Mouse (Mus musculus) MEL (cell line): Measurements from ENCODE around the gene Nphp4. TPM values are rescaled to one million over a fixed set of nuclear protein-coding genes. Genes with fewer than 3 reads are reported as not detected.

Experiments
- DNase-seq: peaks from one replicate; pipeline ENCODE4 v3.0.0; 2011; ENCODE audit warnings: low read depth, low spot score
- H3K27ac ChIP-seq: 2 replicates; pipeline ENCODE4 v1.5.1; 2012; ENCODE audit warnings: low read depth, mild to moderate bottlenecking, control low read depth, low read length, moderate library complexity; ENCODE audit not compliant: control insufficient read depth
- H3K27me3 ChIP-seq, 2 experiments: fragments of 150-350 bp in 1 of 2; sonication (generic) in 1 of 2; 2 replicates each; pipeline ENCODE4 v1.6.1; 2012; ENCODE audit warnings: low read length in 2 of 2, mild to moderate bottlenecking in 2 of 2, improper control_type of control experiment in 1 of 2, moderate library complexity in 1 of 2; ENCODE audit not compliant: insufficient read depth in 2 of 2, control insufficient read depth in 1 of 2
- H3K36me3 ChIP-seq, 2 experiments: 2 replicates each; pipeline ENCODE4 v1.6.1; 2012 to 2014; ENCODE audit warnings: low read length in 2 of 2, improper control_type of control experiment in 1 of 2, inconsistent platforms in 1 of 2, mild to moderate bottlenecking in 1 of 2; ENCODE audit not compliant: insufficient read depth in 2 of 2, control insufficient read depth in 1 of 2
- H3K4me1 ChIP-seq, 2 experiments: fragments of 150-350 bp in 1 of 2; sonication (generic) in 1 of 2; 2 replicates each; pipeline ENCODE4 v1.6.1; 2012; ENCODE audit warnings: low read length in 2 of 2, improper control_type of control experiment in 1 of 2, mild to moderate bottlenecking in 1 of 2; ENCODE audit not compliant: insufficient read depth in 2 of 2, control insufficient read depth in 1 of 2
- H3K4me3 ChIP-seq, 2 experiments: fragments of 150-350 bp in 1 of 2; sonication (generic) in 1 of 2; 2 replicates each; pipeline ENCODE4 v1.5.1; 2012; ENCODE audit warnings: low read depth in 2 of 2, low read length in 2 of 2, mild to moderate bottlenecking in 2 of 2, moderate library complexity in 2 of 2, control low read depth in 1 of 2, improper control_type of control experiment in 1 of 2; ENCODE audit not compliant: control insufficient read depth in 1 of 2, insufficient read depth in 1 of 2
- H3K79me2 ChIP-seq: 2 replicates; pipeline ENCODE4 v1.6.1; 2012; ENCODE audit warnings: mild to moderate bottlenecking, low read length, moderate library complexity; ENCODE audit not compliant: control insufficient read depth, poor library complexity, insufficient read depth
- H3K9ac ChIP-seq: 2 replicates; pipeline ENCODE4 v1.6.1; 2012; ENCODE audit warnings: low read depth, mild to moderate bottlenecking, control low read depth, low read length, moderate library complexity; ENCODE audit not compliant: control insufficient read depth, poor library complexity, severe bottlenecking
- H3K9me3 ChIP-seq: fragments of 150-350 bp; sonication (generic); replicated peaks from 2 replicates; pipeline ENCODE4 v1.6.1; 2012; ENCODE audit warnings: mild to moderate bottlenecking, low read length, improper control_type of control experiment, moderate library complexity; ENCODE audit not compliant: insufficient read depth
- BHLHE40 ChIP-seq: IDR thresholded peaks from 2 replicates; pipeline ENCODE4 v1.6.1; 2012; ENCODE audit warnings: low read depth, mild to moderate bottlenecking, inconsistent platforms, low read length, improper control_type of control experiment, borderline replicate concordance
- CHD1 ChIP-seq: IDR thresholded peaks from 2 replicates; pipeline ENCODE4 v1.6.1; 2012; ENCODE audit warnings: low read depth, mild to moderate bottlenecking, inconsistent platforms, low read length, improper control_type of control experiment
- CHD2 ChIP-seq: IDR thresholded peaks from 2 replicates; pipeline ENCODE4 v1.6.1; 2011; ENCODE audit warnings: low read length, improper control_type of control experiment
- KAT2A ChIP-seq: conservative IDR thresholded peaks from 2 replicates; pipeline ENCODE4 v1.6.1; 2012; ENCODE audit warnings: low read depth, low read length, improper control_type of control experiment, inconsistent platforms
- MYC ChIP-seq: IDR thresholded peaks from 2 replicates; pipeline ENCODE4 v1.6.1; 2011; ENCODE audit warnings: low read depth, mild to moderate bottlenecking, low read length, improper control_type of control experiment, moderate library complexity
- NELFE ChIP-seq: IDR thresholded peaks from 2 replicates; pipeline ENCODE4 v1.6.1; 2011; ENCODE audit warnings: low read depth, low read length, improper control_type of control experiment
- NRF1 ChIP-seq: IDR thresholded peaks from 2 replicates; pipeline ENCODE4 v1.6.1; 2014; ENCODE audit warnings: low read depth, mild to moderate bottlenecking, inconsistent platforms, low read length, improper control_type of control experiment, moderate library complexity; ENCODE audit not compliant: poor library complexity, insufficient read depth, severe bottlenecking
- POLR2A ChIP-seq, 2 experiments: IDR thresholded peaks; 2 replicates each; pipeline ENCODE4 v1.6.1; 2011 to 2012; ENCODE audit warnings: low read length in 2 of 2, mild to moderate bottlenecking in 2 of 2, control low read depth in 1 of 2, improper control_type of control experiment in 1 of 2, low read depth in 1 of 2, moderate library complexity in 1 of 2; ENCODE audit not compliant: control insufficient read depth in 1 of 2, insufficient read depth in 1 of 2, poor library complexity in 1 of 2
- POLR2AphosphoS2 ChIP-seq: IDR thresholded peaks from 2 replicates; pipeline ENCODE4 v1.6.1; 2011; ENCODE audit warnings: low read length, improper control_type of control experiment
- POLR2AphosphoS5 ChIP-seq: IDR thresholded peaks from 2 replicates; pipeline ENCODE4 v1.6.1; 2012; ENCODE audit warnings: low read depth, borderline replicate concordance, mild to moderate bottlenecking, inconsistent platforms, low read length, moderate library complexity, mixed read lengths
- RAD21 ChIP-seq: IDR thresholded peaks from 2 replicates; pipeline ENCODE4 v1.6.1; 2011; ENCODE audit warnings: mild to moderate bottlenecking, low read depth, low read length, improper control_type of control experiment
- RCOR1 ChIP-seq: IDR thresholded peaks from 2 replicates; pipeline ENCODE4 v1.6.1; 2012; ENCODE audit warnings: low read depth, mild to moderate bottlenecking, inconsistent platforms, low read length, improper control_type of control experiment
- SIN3A ChIP-seq: IDR thresholded peaks from 2 replicates; pipeline ENCODE4 v1.6.1; 2012; ENCODE audit warnings: low read length, improper control_type of control experiment, inconsistent platforms
- SMC3 ChIP-seq: IDR thresholded peaks from 2 replicates; pipeline ENCODE4 v1.6.1; 2011; ENCODE audit warnings: low read depth, low read length, improper control_type of control experiment
- TAL1 ChIP-seq: IDR thresholded peaks from 2 replicates; pipeline ENCODE4 v1.6.1; 2012; ENCODE audit warnings: mild to moderate bottlenecking, inconsistent platforms, low read length, moderate library complexity, mixed read lengths
- TCF12 ChIP-seq: IDR thresholded peaks from 2 replicates; pipeline ENCODE4 v1.6.1; 2014; ENCODE audit warnings: low read depth, mild to moderate bottlenecking, inconsistent platforms, low read length, improper control_type of control experiment, moderate library complexity
- UBTF ChIP-seq: IDR thresholded peaks from 2 replicates; pipeline ENCODE4 v1.6.1; 2012; ENCODE audit warnings: low read depth, mild to moderate bottlenecking, inconsistent platforms, low read length, improper control_type of control experiment, moderate library complexity, borderline replicate concordance; ENCODE audit not compliant: insufficient read depth
- USF2 ChIP-seq, 2 experiments: IDR thresholded peaks; 2 replicates each; pipeline ENCODE4 v1.6.1; 2011 to 2012; ENCODE audit warnings: improper control_type of control experiment in 2 of 2, low read length in 2 of 2, borderline replicate concordance in 1 of 2, inconsistent platforms in 1 of 2, low read depth in 1 of 2, mild to moderate bottlenecking in 1 of 2; ENCODE audit not compliant: insufficient read depth in 1 of 2
- ZC3H11A ChIP-seq: IDR thresholded peaks from 2 replicates; pipeline ENCODE4 v1.6.1; 2012; ENCODE audit warnings: low read depth, mild to moderate bottlenecking, inconsistent platforms, low read length, improper control_type of control experiment
- ZNF384 ChIP-seq: IDR thresholded peaks from 2 replicates; pipeline ENCODE4 v1.6.1; 2012; ENCODE audit warnings: low read depth, mild to moderate bottlenecking, inconsistent platforms, low read length, improper control_type of control experiment
- polyA plus RNA-seq, 2 experiments: library from polyadenylated mRNA; stranded (reverse) in 1 of 2; unstranded in 1 of 2; fragments of >175 nt in 1 of 2; fragments of >200 nt in 1 of 2; gene quantifications; 2 replicates each; pipeline versions ENCODE4 v1.2.1 to v1.2.4; 2012; ENCODE audit warnings: low replicate concordance in 2 of 2, low read depth in 1 of 2; ENCODE audit not compliant: insufficient read length in 2 of 2, insufficient read depth in 1 of 2, missing spikeins in 1 of 2
- total RNA-seq: library from RNA; depleted of rRNA; stranded (reverse); fragments of 300-350 nt; gene quantifications from 2 replicates; pipeline ENCODE4 v1.2.3, GENCODE M21; 2012

Gene Nphp4
- total and polyA plus RNA-seq, 3 experiments: not detected

DNA sequence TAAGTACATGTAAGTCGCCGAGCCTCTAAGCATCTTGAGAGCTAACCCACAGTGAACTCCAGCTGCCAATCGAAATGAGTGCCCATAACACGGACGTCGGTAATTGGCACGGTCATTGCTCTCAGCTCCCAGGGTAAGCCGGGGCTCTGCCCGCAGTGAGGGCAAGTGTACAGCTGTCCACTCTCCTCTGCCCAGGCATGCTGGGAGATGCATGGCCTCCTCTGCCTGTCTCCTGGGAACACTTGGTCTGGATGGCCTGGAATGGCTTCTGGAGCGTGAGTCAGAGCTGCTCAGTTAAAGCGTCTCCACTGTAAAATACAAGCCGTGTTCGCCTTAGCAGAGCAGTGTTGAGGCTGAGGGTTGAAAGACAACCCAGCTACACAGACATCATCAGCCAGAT is 9.9 kb upstream of the Nphp4 start:
- Histone ChIP-seq H3K79me2 (no peaks in the 10 kb centered on the region), H3K36me3 (no peaks in the 10 kb centered on the region), H3K9me3 (no peaks in the 10 kb centered on the region), H3K27me3 (no peaks in the 10 kb centered on the region), H3K9ac (no peak overlapping the region), H3K27ac (no peak overlapping the region), H3K4me1 (no peaks in the 10 kb centered on the region), H3K4me3 (no peak overlapping the region)
- TF ChIP-seq KAT2A: no peak
- no peak for TF ChIP-seq POLR2AphosphoS5
- TF ChIP-seq POLR2AphosphoS2: no peak
- TF ChIP-seq USF2 (IDR thresholded peaks at IDR 0.05; ENCODE audit: borderline replicate concordance in 1 of 2, insufficient read depth in 1 of 2, low read depth in 1 of 2, low read length in 2 of 2): no peak
- no peak for TF ChIP-seq NELFE
- no peak for TF ChIP-seq UBTF
- TF ChIP-seq BHLHE40: no peak
- no peak for TF ChIP-seq ZC3H11A
- TF ChIP-seq SIN3A: no peak
- no peak for TF ChIP-seq CHD2
- TF ChIP-seq POLR2A (IDR thresholded peaks at IDR 0.05; ENCODE audit: control insufficient read depth in 1 of 2, insufficient read depth in 1 of 2, low read depth in 1 of 2, low read length in 2 of 2, poor library complexity in 1 of 2): no peak
- TF ChIP-seq MYC: no peak
- TF ChIP-seq SMC3: no peak
- no peak for TF ChIP-seq RCOR1
- no peak for TF ChIP-seq ZNF384
- no peak for DNase-seq

DNA sequence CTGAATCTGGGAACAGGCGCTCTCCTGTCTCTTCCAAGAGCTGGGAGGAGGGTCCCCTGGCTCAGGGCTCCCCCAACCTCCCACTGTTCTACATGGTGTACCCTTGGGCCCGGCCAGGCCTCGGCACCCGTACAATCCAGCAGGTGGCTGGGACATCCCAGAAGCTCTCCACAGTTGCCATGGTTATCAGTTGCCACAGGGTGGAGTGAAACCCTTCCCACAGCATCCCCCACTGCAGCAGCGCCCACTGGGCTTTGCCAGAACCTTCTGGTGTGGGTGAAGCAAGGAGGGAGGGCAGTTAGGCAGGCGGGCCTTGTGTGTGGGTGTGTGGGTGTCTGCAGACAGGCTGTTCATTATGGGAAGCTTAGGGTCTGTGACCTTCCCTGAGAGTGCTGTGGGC is 8.6 kb upstream of the Nphp4 start:
- no peaks in the 10 kb centered on the region for H3K27me3 ChIP-seq
- DNase-seq: no peak
- no peaks in the 10 kb centered on the region for H3K36me3 ChIP-seq
- H3K9ac ChIP-seq: no peak overlapping the region
- H3K4me3 ChIP-seq: no peak overlapping the region
- no peak for TF ChIP-seq KAT2A
- H3K4me1 ChIP-seq: no peaks in the 10 kb centered on the region
- H3K27ac ChIP-seq: no peak overlapping the region
- H3K9me3 ChIP-seq: no peaks in the 10 kb centered on the region
- no peaks in the 10 kb centered on the region for H3K79me2 ChIP-seq

DNA sequence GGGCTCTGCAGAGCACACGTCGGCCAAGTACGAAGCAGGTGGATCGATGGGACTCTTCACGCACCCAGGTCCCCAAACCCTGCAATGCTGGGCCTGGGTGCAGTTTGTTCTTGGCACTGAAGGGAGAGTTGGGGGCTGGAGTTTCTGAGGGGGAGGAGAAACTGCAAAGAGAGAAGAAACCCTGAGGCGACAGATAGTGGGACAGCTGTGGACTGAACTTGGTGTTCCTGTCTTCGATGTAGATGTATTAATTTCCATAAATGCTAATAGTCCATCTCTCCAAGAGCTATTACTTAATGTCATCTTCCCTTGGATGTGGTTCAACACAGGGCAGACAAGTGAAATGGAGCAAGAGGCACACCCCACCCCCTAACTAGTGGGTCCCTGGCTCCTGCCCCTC is 565 bp upstream of the Nphp4 start:
- Histone ChIP-seq H3K4me3 (no peak overlapping the region), H3K36me3 (no peaks in the 10 kb centered on the region), H3K79me2 (no peaks in the 10 kb centered on the region), H3K27ac (no peak overlapping the region), H3K9ac (no peak overlapping the region), H3K9me3 (no peaks in the 10 kb centered on the region), H3K4me1 (no peaks in the 10 kb centered on the region), H3K27me3 (no peaks in the 10 kb centered on the region)
- TF ChIP-seq RAD21 (no peak), TCF12 (no peak), TAL1 (no peak), CHD1 (no peak), POLR2A (IDR thresholded peaks at IDR 0.05; ENCODE audit: control insufficient read depth in 1 of 2, insufficient read depth in 1 of 2, low read depth in 1 of 2, low read length in 2 of 2, poor library complexity in 1 of 2) (no peak), NRF1 (no peak), ZNF384 (no peak)
- no peak for DNase-seq
